Mouse (Mus musculus) myocyte (in vitro differentiated cells): ENCODE data around the gene Pprc1.

Source experiments
- CEBPB ChIP-seq: IDR thresholded peaks from 2 replicates; pipeline ENCODE4 v1.6.1; 2011; ENCODE audit warnings: mild to moderate bottlenecking, moderate library complexity; ENCODE audit not compliant: poor library complexity, insufficient read depth, severe bottlenecking
- MAX ChIP-seq: IDR thresholded peaks from one replicate; pipeline ENCODE4 v1.6.1; 2011; ENCODE audit warnings: low read depth, mild to moderate bottlenecking, control low read depth
- MYOD1 ChIP-seq, 3 experiments: IDR thresholded peaks; one replicate each; pipeline ENCODE4 v1.6.1; 2011; ENCODE audit warnings: control low read depth in 2 of 3, low read depth in 2 of 3, mild to moderate bottlenecking in 2 of 3, moderate library complexity in 1 of 3; ENCODE audit not compliant: insufficient read length in 2 of 3, control insufficient read depth in 1 of 3
- POLR2A ChIP-seq: IDR thresholded peaks from one replicate; pipeline ENCODE4 v1.6.1; 2011; ENCODE audit warnings: low read depth, mild to moderate bottlenecking, control low read depth, moderate library complexity; ENCODE audit not compliant: insufficient read length
- TCF12 ChIP-seq: IDR thresholded peaks from one replicate; pipeline ENCODE4 v1.6.1; 2011; ENCODE audit warnings: mild to moderate bottlenecking, control low read depth; ENCODE audit not compliant: poor library complexity, insufficient read depth, severe bottlenecking
- TCF3 ChIP-seq: IDR thresholded peaks from one replicate; pipeline ENCODE4 v1.6.1; 2011; ENCODE audit warnings: low read depth, control low read depth; ENCODE audit not compliant: insufficient read length
- USF1 ChIP-seq: IDR thresholded peaks from one replicate; pipeline ENCODE4 v1.6.1; 2011; ENCODE audit warnings: low read depth, mild to moderate bottlenecking, control low read depth, moderate library complexity

DNA sequence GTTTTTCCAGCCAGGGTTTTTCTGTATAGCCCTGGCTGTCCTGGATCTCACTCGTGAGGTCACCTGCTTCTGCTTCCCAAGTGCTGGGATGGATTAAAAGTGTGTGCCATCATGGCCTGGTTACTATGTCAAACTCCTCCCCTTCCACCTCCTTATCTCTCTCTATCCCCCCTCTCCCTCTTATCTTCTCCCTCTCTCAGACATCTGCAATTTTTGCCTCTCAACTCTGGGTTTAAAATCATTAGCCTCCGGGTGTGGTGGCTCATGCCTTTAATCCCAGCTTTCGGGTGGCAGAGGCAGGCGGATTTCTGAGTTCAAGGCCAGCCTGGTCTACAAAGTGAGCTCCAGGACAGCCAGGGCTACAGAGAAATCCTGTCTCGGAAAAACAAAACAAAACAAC, 29.6 kb downstream of the Pprc1 start:
- no peak for TF ChIP-seq CEBPB
- no peak for TF ChIP-seq POLR2A
- no peak for TF ChIP-seq MYOD1 (IDR thresholded peaks at IDR 0.05; ENCODE audit: control insufficient read depth in 1 of 3, insufficient read length in 2 of 3, low read depth in 2 of 3)
- TF ChIP-seq TCF12: no peak
- no peak for TF ChIP-seq USF1
- no peak for TF ChIP-seq TCF3
- no peak for TF ChIP-seq MAX
